Mouse (Mus musculus): ENCODE data around the gene Smoc2.

Gene Smoc2

DNA sequence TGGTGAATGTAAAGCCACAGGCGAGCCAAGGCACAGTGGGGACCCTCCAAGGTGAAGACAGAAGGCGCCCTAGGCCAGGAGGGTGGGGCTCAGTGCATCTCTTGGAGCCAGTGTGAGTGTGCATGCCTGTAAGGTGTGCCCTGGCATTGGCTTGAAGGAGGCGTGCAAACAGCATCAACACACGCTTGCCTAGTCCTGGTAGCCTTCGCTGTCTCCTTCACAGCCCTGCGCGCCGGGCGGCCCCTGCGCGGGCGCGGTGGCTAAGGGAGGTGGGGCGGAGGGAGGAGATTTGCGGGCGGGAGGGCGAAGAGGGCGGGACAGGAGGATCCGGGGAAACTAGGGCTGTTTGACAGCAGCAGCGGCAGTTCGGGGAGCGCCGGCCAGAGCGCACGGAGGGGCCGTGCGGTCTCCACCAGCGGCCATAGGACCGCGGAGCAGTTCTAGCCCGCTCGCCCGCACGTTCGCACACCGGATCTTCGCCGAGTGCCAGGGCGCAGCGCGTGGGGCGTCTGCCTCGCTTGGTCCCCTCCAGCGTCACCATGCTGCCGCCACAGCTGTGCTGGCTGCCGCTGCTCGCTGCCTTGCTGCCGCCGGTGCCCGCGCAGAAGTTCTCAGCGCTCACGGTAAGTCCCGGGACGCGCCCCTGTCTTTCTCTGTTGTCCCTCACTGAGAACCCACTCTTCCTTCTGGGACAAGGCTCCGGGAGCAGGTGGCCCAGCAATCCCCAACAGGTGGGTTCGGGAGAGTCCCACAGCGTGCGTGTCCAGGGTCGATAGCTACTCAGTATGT lies at the start of gene Smoc2:
Smoc2 (plus strand) TSS at position 330 of the 789 bp plus-strand sequence.
- in situ Hi-C loops (cut with MboI; ENCODE audit: low pct_unique_long_range_greater_than_20kb in 1 of 2, low sequenced_read_pairs in 2 of 2, unreplicated experiment in 1 of 2) = loop anchor here in 1 of 2 experiments (25.0 kb wide), 1 partner anchor 633 kb away; no protein-coding TSS in a partner anchor

DNA sequence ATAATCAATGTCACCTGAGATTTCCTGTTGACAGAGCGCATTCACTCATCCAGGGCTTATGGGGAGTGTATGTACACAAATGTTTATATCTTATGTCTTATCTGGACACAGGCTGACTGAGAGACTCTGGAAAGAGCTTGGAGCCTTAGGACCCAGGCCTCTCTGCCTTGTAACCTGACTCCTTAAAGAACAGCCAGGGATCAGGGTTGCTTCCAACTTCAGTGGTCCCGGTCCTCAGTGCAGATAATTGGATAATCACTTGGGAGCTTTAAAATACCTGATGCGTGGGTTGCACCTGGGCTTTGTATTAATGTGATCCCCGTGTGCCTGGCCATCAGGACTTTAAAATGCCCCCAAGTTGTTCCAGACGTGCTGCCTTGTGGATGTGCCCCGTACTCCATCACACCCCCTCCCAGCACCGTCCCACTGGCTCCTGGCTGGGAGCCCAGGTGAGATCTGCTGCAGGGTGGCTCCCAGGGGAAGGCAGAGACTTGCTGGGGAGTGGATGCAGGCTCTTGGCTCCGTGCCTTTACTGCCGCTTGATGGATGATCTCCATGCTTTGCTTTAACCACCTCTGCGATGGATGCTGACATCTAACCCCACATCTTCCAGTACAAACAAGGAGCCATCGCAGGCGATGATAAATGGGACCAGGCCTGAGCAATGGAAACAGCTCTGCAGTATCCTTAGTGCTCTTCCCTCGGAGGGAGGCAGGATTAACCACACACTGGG lies 48.4 kb upstream of the Smoc2 start:
- in situ Hi-C loops (cut with MboI; ENCODE audit: low pct_unique_long_range_greater_than_20kb in 1 of 2, low sequenced_read_pairs in 2 of 2, unreplicated experiment in 1 of 2) = loop anchor here in 1 of 2 experiments (10.0 to 25.0 kb wide), 2 partner anchors 284 to 681 kb away; no protein-coding TSS in a partner anchor

DNA sequence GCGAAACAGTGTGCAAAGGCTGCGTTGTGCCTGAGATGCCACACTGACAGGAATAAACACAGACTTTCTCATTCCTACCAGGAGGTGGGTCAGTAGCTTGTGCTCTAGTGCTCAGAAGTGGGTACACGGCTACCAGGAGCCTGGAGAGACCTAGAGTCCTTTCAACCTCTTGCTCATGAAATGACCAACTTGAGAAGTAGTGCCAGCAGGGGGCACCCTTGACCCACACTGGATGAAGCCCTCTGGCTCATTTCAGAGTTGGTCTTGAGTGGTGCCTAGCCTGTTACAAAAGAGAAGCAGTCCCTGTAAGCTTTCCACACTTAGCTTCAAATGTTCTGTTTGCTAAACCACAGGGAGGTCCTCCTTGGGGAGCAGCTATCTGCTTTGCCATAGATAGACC lies 46.7 kb upstream of the Smoc2 start:
- in situ Hi-C loops (cut with MboI; ENCODE audit: low pct_unique_long_range_greater_than_20kb in 1 of 2, low sequenced_read_pairs in 2 of 2, unreplicated experiment in 1 of 2) = loop anchor here in 1 of 2 experiments (10.0 to 25.0 kb wide), 2 partner anchors 282 to 680 kb away; no protein-coding TSS in a partner anchor

DNA sequence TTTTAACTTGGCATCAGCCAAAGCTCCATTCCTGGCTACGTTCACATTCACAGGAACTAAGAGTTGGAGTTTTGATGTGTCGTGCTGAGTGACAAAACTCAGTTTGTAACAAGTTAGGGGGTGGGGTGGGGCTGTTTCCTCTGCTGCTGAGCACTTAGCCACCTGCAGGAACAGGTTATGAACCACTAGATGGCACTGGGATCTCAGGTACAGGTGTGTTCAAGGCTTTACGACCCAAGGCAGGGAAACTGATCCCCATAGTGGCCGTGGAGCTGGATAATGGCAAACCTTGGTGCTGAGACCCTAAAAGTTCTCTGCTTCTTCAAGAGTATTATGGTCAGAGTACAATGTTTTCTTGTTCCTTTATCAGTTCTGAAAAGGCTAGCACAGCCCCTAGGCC lies 45.6 kb upstream of the Smoc2 start:
- in situ Hi-C loops (cut with MboI; ENCODE audit: low pct_unique_long_range_greater_than_20kb in 1 of 2, low sequenced_read_pairs in 2 of 2, unreplicated experiment in 1 of 2) = loop anchor here in 1 of 2 experiments (10.0 to 25.0 kb wide), 2 partner anchors 281 to 679 kb away; no protein-coding TSS in a partner anchor

GRCm38 (mm10) chr17:14234774-14235389 lies 44.4 kb upstream of the Smoc2 start:
- in situ Hi-C loops (cut with MboI; ENCODE audit: low pct_unique_long_range_greater_than_20kb in 1 of 2, low sequenced_read_pairs in 2 of 2, unreplicated experiment in 1 of 2) = loop anchor here in 1 of 2 experiments (10.0 to 25.0 kb wide), 2 partner anchors 280 to 677 kb away; no protein-coding TSS in a partner anchor

- in situ Hi-C loops (cut with MboI; ENCODE audit: low pct_unique_long_range_greater_than_20kb in 1 of 2, low sequenced_read_pairs in 2 of 2, unreplicated experiment in 1 of 2) = loop anchor here in 1 of 2 experiments (10.0 to 25.0 kb wide), 2 partner anchors 278 to 675 kb away; no protein-coding TSS in a partner anchor
Measured at GRCm38 (mm10) chr17:14237134-14237533, 42.2 kb upstream of the Smoc2 start.

DNA sequence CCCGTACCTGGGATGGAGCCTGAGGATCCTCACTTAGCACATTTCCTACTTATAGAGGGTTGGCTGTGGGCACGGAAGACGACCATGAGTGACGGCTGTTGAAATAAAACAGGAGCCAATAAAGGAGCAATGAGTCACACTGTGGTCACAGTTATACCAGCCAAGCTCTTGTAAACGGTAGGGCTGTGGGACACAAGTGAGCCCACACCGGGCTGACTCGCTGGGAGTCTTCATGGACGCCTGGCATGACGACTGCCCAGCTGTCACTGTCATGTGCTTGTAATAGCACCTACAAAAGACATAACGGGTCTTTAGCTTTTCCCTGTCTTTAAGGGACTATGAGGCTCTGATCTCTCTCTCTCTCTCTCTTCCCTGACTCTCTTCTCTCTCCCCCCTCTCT lies 39.3 kb upstream of the Smoc2 start:
- in situ Hi-C loops (cut with MboI; ENCODE audit: low pct_unique_long_range_greater_than_20kb in 1 of 2, low sequenced_read_pairs in 2 of 2, unreplicated experiment in 1 of 2) = loop anchor here (5.0 to 25.0 kb wide), 3 partner anchors 275 to 672 kb away; no protein-coding TSS in a partner anchor

DNA sequence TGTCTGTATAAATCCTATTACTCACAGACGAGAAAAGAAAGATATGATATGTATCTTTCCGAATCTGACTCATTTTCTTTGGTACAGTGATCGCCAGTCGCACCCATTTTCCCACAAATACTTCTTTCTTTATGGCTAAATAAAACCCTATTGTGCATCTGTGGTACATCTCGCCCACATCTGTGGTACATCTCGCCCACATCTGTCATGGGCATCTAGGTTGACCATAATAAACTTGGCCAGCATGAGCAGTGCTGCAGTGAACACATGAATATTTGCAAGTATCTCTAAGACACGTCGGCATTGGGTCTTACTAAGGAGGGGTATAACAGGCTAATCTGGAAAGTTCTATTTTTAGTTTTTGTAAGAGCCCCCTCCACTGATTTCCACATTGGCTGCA lies 36.7 kb upstream of the Smoc2 start:
- in situ Hi-C loops (cut with MboI; ENCODE audit: low pct_unique_long_range_greater_than_20kb in 1 of 2, low sequenced_read_pairs in 2 of 2, unreplicated experiment in 1 of 2) = loop anchor here (5.0 to 25.0 kb wide), 2 partner anchors 275 to 670 kb away; no protein-coding TSS in a partner anchor

DNA sequence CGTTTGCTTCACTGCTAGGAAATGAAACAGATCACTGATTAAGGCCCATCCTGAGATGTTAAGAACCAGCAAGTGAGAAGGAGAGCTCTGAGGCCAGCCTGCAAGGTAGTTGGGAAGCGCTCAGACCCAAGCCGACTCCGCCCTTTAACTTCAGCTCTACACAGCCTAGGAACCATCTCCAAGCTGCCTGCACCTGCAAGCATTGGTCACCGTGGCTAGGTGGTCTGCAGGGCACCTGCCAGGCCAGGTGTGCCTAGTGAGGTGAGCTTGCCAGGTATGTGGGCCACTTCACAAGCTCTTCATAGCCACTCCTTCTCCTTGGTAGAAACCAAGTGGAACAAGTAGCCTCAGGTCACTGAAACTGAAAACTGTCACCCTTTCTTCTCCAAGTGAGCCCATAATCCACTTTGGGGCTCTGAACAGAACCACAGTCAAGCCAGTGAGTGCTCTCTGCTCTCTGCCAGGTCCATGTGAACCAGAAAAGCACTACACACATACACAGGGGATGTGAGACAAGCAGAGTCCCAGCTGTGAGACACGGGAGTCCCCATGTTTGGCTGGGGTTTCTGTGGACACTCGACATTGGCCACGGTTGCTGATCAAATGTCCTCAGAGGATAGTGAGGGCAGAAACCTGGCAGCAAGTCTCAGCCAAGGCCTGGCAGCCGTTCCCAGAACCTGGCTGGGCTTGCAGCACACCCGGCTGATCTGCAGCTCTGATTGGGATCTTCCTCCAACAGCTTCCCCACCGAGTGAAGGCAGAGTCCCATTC lies 34.9 kb upstream of the Smoc2 start:
- in situ Hi-C loops (cut with MboI; ENCODE audit: low pct_unique_long_range_greater_than_20kb in 1 of 2, low sequenced_read_pairs in 2 of 2, unreplicated experiment in 1 of 2) = loop anchor here (5.0 to 25.0 kb wide), 2 partner anchors 273 to 668 kb away; no protein-coding TSS in a partner anchor

- in situ Hi-C loops (cut with MboI; ENCODE audit: low pct_unique_long_range_greater_than_20kb in 1 of 2, low sequenced_read_pairs in 2 of 2, unreplicated experiment in 1 of 2) = loop anchor here in 1 of 2 experiments (25.0 kb wide), 1 partner anchor 666 kb away; no protein-coding TSS in a partner anchor
Measured at GRCm38 (mm10) chr17:14246266-14246665, 33.0 kb upstream of the Smoc2 start.

GRCm38 (mm10) chr17:14247931-14248330 lies 31.4 kb upstream of the Smoc2 start:
- in situ Hi-C loops (cut with MboI; ENCODE audit: low pct_unique_long_range_greater_than_20kb in 1 of 2, low sequenced_read_pairs in 2 of 2, unreplicated experiment in 1 of 2) = loop anchor here in 1 of 2 experiments (25.0 kb wide), 1 partner anchor 664 kb away; no protein-coding TSS in a partner anchor

- in situ Hi-C loops (cut with MboI; ENCODE audit: low pct_unique_long_range_greater_than_20kb in 1 of 2, low sequenced_read_pairs in 2 of 2, unreplicated experiment in 1 of 2) = loop anchor here in 1 of 2 experiments (25.0 kb wide), 1 partner anchor 663 kb away; no protein-coding TSS in a partner anchor
Measured at GRCm38 (mm10) chr17:14249595-14249994, 29.7 kb upstream of the Smoc2 start.

GRCm38 (mm10) chr17:14250401-14250800 lies 28.9 kb upstream of the Smoc2 start:
- in situ Hi-C loops (cut with MboI; ENCODE audit: low pct_unique_long_range_greater_than_20kb in 1 of 2, low sequenced_read_pairs in 2 of 2, unreplicated experiment in 1 of 2) = no loop called here

GRCm38 (mm10) chr17:14252456-14252855 lies 26.9 kb upstream of the Smoc2 start:
- in situ Hi-C loops (cut with MboI; ENCODE audit: low pct_unique_long_range_greater_than_20kb in 1 of 2, low sequenced_read_pairs in 2 of 2, unreplicated experiment in 1 of 2) = no loop called here

DNA sequence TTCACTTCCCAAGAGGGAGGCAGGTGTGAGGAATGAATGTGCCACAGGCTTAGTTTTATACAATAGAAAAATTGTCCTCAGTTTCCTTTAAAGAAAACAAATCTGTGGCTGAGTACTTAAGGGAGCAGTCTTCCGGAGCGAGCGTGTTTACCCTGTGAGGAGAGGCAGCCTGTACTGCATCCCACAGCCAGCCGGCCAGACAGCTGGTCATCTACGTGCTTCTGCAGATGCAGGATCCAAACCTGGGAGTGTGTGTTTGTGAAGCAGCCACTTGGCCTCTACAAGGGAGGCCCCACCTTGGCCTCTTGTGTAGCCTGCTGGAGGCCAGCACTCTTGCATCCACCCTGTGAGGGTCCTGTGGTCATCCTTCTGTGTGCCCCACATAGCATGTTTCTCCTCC lies 24.7 kb upstream of the Smoc2 start:
- in situ Hi-C loops (cut with MboI; ENCODE audit: low pct_unique_long_range_greater_than_20kb in 1 of 2, low sequenced_read_pairs in 2 of 2, unreplicated experiment in 1 of 2) = no loop called here

DNA sequence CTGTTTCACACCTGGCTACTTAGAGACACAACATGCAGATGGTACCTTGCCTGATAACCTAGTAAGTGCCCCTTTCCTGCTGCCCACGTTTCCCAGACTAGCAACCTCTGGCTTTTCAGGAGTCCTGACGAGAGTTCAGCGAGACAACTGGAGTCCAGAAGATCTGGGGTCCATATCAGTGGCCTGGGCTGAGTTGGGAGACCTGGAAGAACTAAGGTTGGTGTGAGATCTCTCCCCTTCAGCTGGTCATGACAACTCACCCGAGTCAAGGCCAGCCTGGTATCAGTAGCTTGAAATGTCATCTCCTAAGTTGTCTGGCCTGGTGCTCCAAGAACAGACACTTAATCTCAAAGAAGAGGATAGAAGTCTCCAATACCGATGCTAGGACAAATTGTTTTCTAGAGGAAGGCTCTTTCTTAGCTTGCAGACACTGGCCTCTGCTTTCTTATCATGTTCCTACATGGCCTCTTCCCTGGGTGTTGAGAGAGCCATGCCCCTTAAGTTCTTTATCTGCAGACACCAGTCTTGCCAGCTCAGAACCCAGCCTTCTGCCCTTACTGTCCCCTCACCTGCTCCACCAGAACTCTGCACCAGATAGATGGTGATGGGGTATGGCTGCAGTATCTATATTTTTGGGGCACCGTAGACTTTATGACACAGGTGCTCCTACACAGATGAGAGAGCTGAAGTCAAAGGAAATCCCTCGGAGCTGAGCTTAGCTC lies 21.3 kb upstream of the Smoc2 start:
- in situ Hi-C loops (cut with MboI; ENCODE audit: low pct_unique_long_range_greater_than_20kb in 1 of 2, low sequenced_read_pairs in 2 of 2, unreplicated experiment in 1 of 2) = no loop called here

DNA sequence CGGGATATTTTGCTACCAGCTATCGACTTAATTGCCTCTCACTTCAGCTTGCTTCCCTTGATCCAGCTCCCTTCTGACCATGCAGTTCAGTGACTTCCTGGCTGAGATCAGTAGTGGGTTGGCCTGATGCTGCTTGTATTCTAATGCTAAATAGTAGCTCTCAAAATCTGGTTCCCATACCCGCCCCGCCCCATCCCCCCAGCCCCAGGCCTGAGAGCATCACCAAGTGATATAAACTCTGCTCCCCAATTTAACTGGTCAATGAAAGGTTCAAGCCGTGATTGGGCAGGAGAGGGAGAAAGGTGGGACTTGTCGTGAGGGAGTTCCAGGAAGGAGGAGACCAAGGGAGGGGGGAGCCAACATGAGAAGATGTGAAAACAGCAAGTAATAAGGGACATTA lies 20.4 kb upstream of the Smoc2 start:
- in situ Hi-C loops (cut with MboI; ENCODE audit: low pct_unique_long_range_greater_than_20kb in 1 of 2, low sequenced_read_pairs in 2 of 2, unreplicated experiment in 1 of 2) = no loop called here
